Mouse (Mus musculus): ENCODE measurements around the gene Gstcd. TPM values are rescaled to one million over a fixed set of nuclear protein-coding genes. Genes with fewer than 3 reads are reported as not detected.

Gene Gstcd
- polyA plus RNA-seq, 1 experiment from 2014 or later, result 4.9 TPM

- Histone ChIP-seq H3K27ac (replicated peaks in 1 of 2; ENCODE audit: control insufficient read depth in 1 of 2, insufficient read depth in 1 of 2, low read depth in 2 of 2, low read length in 2 of 2) (no peak overlapping the region), H3K4me1 (ENCODE audit: control insufficient read depth in 2 of 2, insufficient read depth in 2 of 2, low read length in 2 of 2) (no peaks in the 10 kb centered on the region), H3K27me3 (ENCODE audit: control insufficient read depth, insufficient read depth, low read length) (no peaks in the 10 kb centered on the region), H3K4me2 (ENCODE audit: low read length) (no peak overlapping the region), H3K9me3 (ENCODE audit: control insufficient read depth, low read length) (no peaks in the 10 kb centered on the region), H3K4me3 (ENCODE audit: control insufficient read depth in 1 of 2, insufficient read depth in 1 of 2, low read depth in 1 of 2, low read length in 2 of 2) (no peak overlapping the region), H3K36me3 (ENCODE audit: control insufficient read depth, insufficient read depth, low read length) (peaks cover 83% of the 10 kb centered on the region), H3K9ac (ENCODE audit: low read length) (no peak overlapping the region)
- ATAC-seq (ENCODE audit: insufficient number of reproducible peaks, insufficient read depth, low FRiP score, low read depth), result no peak
- 76% methylated on average over 3 of the region's 3 CpGs for WGBS
These were observed 11.9 kb upstream of the Gstcd start for GRCm38 (mm10) chr3:133103768-133104167.

- Histone ChIP-seq H3K36me3 (ENCODE audit: control insufficient read depth, insufficient read depth, low read length) (peaks cover 63% of the 10 kb centered on the region), H3K4me2 (ENCODE audit: low read length) (no peak overlapping the region)
- ATAC-seq (ENCODE audit: insufficient number of reproducible peaks, insufficient read depth, low FRiP score, low read depth), result no peak
These were observed 7.1 kb upstream of the Gstcd start for GRCm38 (mm10) chr3:133098909-133099308.

GRCm38 (mm10) chr3:133098336-133098735 lies 6.5 kb upstream of the Gstcd start:
- H3K27ac ChIP-seq (replicated peaks in 1 of 2; ENCODE audit: control insufficient read depth in 1 of 2, insufficient read depth in 1 of 2, low read depth in 2 of 2, low read length in 2 of 2), result no peak overlapping the region
- no peak for ATAC-seq (ENCODE audit: insufficient number of reproducible peaks, insufficient read depth, low FRiP score, low read depth)
- no peaks in the 10 kb centered on the region for H3K9me3 ChIP-seq (ENCODE audit: control insufficient read depth, low read length)
- 81% methylated on average over 4 of the region's 4 CpGs for WGBS
- H3K4me3 ChIP-seq (ENCODE audit: control insufficient read depth in 1 of 2, insufficient read depth in 1 of 2, low read depth in 1 of 2, low read length in 2 of 2), result no peak overlapping the region
- H3K9ac ChIP-seq (ENCODE audit: low read length), result no peak overlapping the region
- peaks cover 58% of the 10 kb centered on the region for H3K36me3 ChIP-seq (ENCODE audit: control insufficient read depth, insufficient read depth, low read length)
- no peaks in the 10 kb centered on the region for H3K27me3 ChIP-seq (ENCODE audit: control insufficient read depth, insufficient read depth, low read length)
- no peaks in the 10 kb centered on the region for H3K4me1 ChIP-seq (ENCODE audit: control insufficient read depth in 2 of 2, insufficient read depth in 2 of 2, low read length in 2 of 2)
- H3K4me2 ChIP-seq (ENCODE audit: low read length), result no peak overlapping the region

More at GRCm38 (mm10) chr3:133098909-133099308, 7.1 kb upstream of the Gstcd start:
- H3K9me3 ChIP-seq (ENCODE audit: control insufficient read depth, low read length), result no peaks in the 10 kb centered on the region
- no peak overlapping the region for H3K27ac ChIP-seq (replicated peaks in 1 of 2; ENCODE audit: control insufficient read depth in 1 of 2, insufficient read depth in 1 of 2, low read depth in 2 of 2, low read length in 2 of 2)
- no peaks in the 10 kb centered on the region for H3K27me3 ChIP-seq (ENCODE audit: control insufficient read depth, insufficient read depth, low read length)
- no peak overlapping the region for H3K4me3 ChIP-seq (ENCODE audit: control insufficient read depth in 1 of 2, insufficient read depth in 1 of 2, low read depth in 1 of 2, low read length in 2 of 2)
- 86% methylated on average over 2 of the region's 2 CpGs for WGBS
- H3K4me1 ChIP-seq (ENCODE audit: control insufficient read depth in 2 of 2, insufficient read depth in 2 of 2, low read length in 2 of 2), result no peaks in the 10 kb centered on the region
- no peak overlapping the region for H3K9ac ChIP-seq (ENCODE audit: low read length)

- no peak overlapping the region for H3K27ac ChIP-seq (replicated peaks in 1 of 2; ENCODE audit: control insufficient read depth in 1 of 2, insufficient read depth in 1 of 2, low read depth in 2 of 2, low read length in 2 of 2)
- no peak overlapping the region for H3K9ac ChIP-seq (ENCODE audit: low read length)
- no peaks in the 10 kb centered on the region for H3K27me3 ChIP-seq (ENCODE audit: control insufficient read depth, insufficient read depth, low read length)
- peaks cover 0 to 3% of the 10 kb centered on the region in 2 experiments; a peak in 1 of 4 replicates for H3K4me1 ChIP-seq (ENCODE audit: control insufficient read depth in 2 of 2, insufficient read depth in 2 of 2, low read length in 2 of 2)
- no peak overlapping the region for H3K4me3 ChIP-seq (ENCODE audit: control insufficient read depth in 1 of 2, insufficient read depth in 1 of 2, low read depth in 1 of 2, low read length in 2 of 2)
- no peaks in the 10 kb centered on the region for H3K9me3 ChIP-seq (ENCODE audit: control insufficient read depth, low read length)
- no peak for ATAC-seq (ENCODE audit: insufficient number of reproducible peaks, insufficient read depth, low FRiP score, low read depth)
- no peak overlapping the region for H3K4me2 ChIP-seq (ENCODE audit: low read length)
- peaks cover 56% of the 10 kb centered on the region for H3K36me3 ChIP-seq (ENCODE audit: control insufficient read depth, insufficient read depth, low read length)
- WGBS, result 91% methylated on average over 6 of the region's 6 CpGs
These were observed 6.1 kb upstream of the Gstcd start for GRCm38 (mm10) chr3:133097936-133098335.

GRCm38 (mm10) chr3:133094305-133094704 lies 2.5 kb upstream of the Gstcd start:
- peaks cover 0 to 14% of the 10 kb centered on the region in 2 experiments; a peak in 2 of 4 replicates for H3K4me1 ChIP-seq (ENCODE audit: control insufficient read depth in 2 of 2, insufficient read depth in 2 of 2, low read length in 2 of 2)
- no peaks in the 10 kb centered on the region for H3K27me3 ChIP-seq (ENCODE audit: control insufficient read depth, insufficient read depth, low read length)
- no peaks in the 10 kb centered on the region for H3K9me3 ChIP-seq (ENCODE audit: control insufficient read depth, low read length)
- 39% methylated on average over 1 of the region's 1 CpGs for WGBS
- no peak overlapping the region for H3K4me2 ChIP-seq (ENCODE audit: low read length)
- no peak overlapping the region for H3K27ac ChIP-seq (replicated peaks in 1 of 2; ENCODE audit: control insufficient read depth in 1 of 2, insufficient read depth in 1 of 2, low read depth in 2 of 2, low read length in 2 of 2)
- H3K9ac ChIP-seq (ENCODE audit: low read length), result no peak overlapping the region
- peaks cover 26% of the 10 kb centered on the region for H3K36me3 ChIP-seq (ENCODE audit: control insufficient read depth, insufficient read depth, low read length)
- no peak for ATAC-seq (ENCODE audit: insufficient number of reproducible peaks, insufficient read depth, low FRiP score, low read depth)
- H3K4me3 ChIP-seq (ENCODE audit: control insufficient read depth in 1 of 2, insufficient read depth in 1 of 2, low read depth in 1 of 2, low read length in 2 of 2), result no peak overlapping the region

- WGBS, result 84% methylated on average over 1 of the region's 1 CpGs
- Histone ChIP-seq H3K9ac (ENCODE audit: low read length) (peak overlapping the region; percentile 96; the same call in 1 of the 2 replicates), H3K27ac (replicated peaks in 1 of 2; ENCODE audit: control insufficient read depth in 1 of 2, insufficient read depth in 1 of 2, low read depth in 2 of 2, low read length in 2 of 2) (no peak overlapping the region), H3K36me3 (ENCODE audit: control insufficient read depth, insufficient read depth, low read length) (peaks cover 12% of the 10 kb centered on the region), H3K4me1 (ENCODE audit: control insufficient read depth in 2 of 2, insufficient read depth in 2 of 2, low read length in 2 of 2) (peaks cover 0 to 14% of the 10 kb centered on the region in 2 experiments; a peak in 2 of 4 replicates), H3K4me2 (ENCODE audit: low read length) (peak overlapping the region; percentile 68), H3K27me3 (ENCODE audit: control insufficient read depth, insufficient read depth, low read length) (no peaks in the 10 kb centered on the region), H3K4me3 (ENCODE audit: control insufficient read depth in 1 of 2, insufficient read depth in 1 of 2, low read depth in 1 of 2, low read length in 2 of 2) (peak overlapping the region in 1 of 2 experiments; percentile 99; a peak in 1 of 4 replicates), H3K9me3 (ENCODE audit: control insufficient read depth, low read length) (no peaks in the 10 kb centered on the region)
- no peak for ATAC-seq (ENCODE audit: insufficient number of reproducible peaks, insufficient read depth, low FRiP score, low read depth)
These were observed 1.1 kb upstream of the Gstcd start for GRCm38 (mm10) chr3:133092936-133093335.

GRCm38 (mm10) chr3:133092274-133092853 lies 531 bp upstream of the Gstcd start:
- Histone ChIP-seq H3K36me3 (ENCODE audit: control insufficient read depth, insufficient read depth, low read length) (peaks cover 9% of the 10 kb centered on the region), H3K27ac (replicated peaks in 1 of 2; ENCODE audit: control insufficient read depth in 1 of 2, insufficient read depth in 1 of 2, low read depth in 2 of 2, low read length in 2 of 2) (peak overlapping the region; percentile 90 to 97), H3K4me2 (ENCODE audit: low read length) (peak overlapping the region; percentile 68), H3K9me3 (ENCODE audit: control insufficient read depth, low read length) (no peaks in the 10 kb centered on the region), H3K27me3 (ENCODE audit: control insufficient read depth, insufficient read depth, low read length) (no peaks in the 10 kb centered on the region), H3K4me3 (ENCODE audit: control insufficient read depth in 1 of 2, insufficient read depth in 1 of 2, low read depth in 1 of 2, low read length in 2 of 2) (peak overlapping the region; percentile 90 to 99), H3K9ac (ENCODE audit: low read length) (peak overlapping the region; percentile 96), H3K4me1 (ENCODE audit: control insufficient read depth in 2 of 2, insufficient read depth in 2 of 2, low read length in 2 of 2) (peaks cover 0 to 14% of the 10 kb centered on the region in 2 experiments; a peak in 2 of 4 replicates)
- ATAC-seq (ENCODE audit: insufficient number of reproducible peaks, insufficient read depth, low FRiP score, low read depth), result no peak
- WGBS, result under 1% methylated on average over 7 of the region's 7 CpGs
